ENCODE assay signal across 21 mouse cellular contexts in the genomic region with DNA sequence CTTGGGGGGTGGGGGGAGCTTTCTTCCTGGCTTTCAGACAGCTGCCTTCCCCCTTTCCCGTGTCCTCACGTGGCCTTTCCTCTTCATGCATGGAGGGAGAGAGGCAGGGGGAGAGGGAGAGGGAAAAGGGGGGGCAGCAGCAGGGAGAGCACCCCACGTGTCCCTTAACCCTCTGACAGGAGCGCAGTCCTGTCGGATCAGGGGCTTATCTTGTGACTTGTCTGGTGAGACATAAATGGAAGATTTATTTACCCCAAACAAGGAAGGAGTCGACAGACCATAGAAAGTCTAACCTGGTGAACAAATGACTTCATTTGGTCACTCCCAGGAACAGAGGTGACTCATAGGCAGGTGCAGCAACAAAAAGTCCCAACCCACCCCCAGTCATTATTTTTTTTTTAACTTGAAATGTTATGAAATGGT. TPM values are rescaled to one million over a fixed set of nuclear protein-coding genes. Genes with fewer than 3 reads are reported as not detected.
DNase-seq lines count a peak whose midpoint lies in the region; ATAC-seq and TF ChIP-seq lines count a peak whose summit lies in the region.
"Had no signal": no experiment of that assay in that cellular context is flagged by ENCODE, and none has a peak within 500 bp of the region (broad histone marks: within the 10 kb centered on the region; RNA-seq: fewer than 3 reads in every experiment).

No protein-coding gene starts in this region.

- H3K4me3 ChIP-seq in intestine, embryonic 15.5 days (replicated peaks), result no peak overlapping the region
- no peak overlapping the region for H3K4me3 ChIP-seq in kidney, embryonic 16.5 days (ENCODE audit: low read length)
- H3K4me3 ChIP-seq in hindbrain, embryonic 13.5 days, result no peak overlapping the region
- H3K4me3 ChIP-seq in cerebellum, adult 2 months (replicated peaks; ENCODE audit: insufficient read depth, low read depth, low read length), result no peak overlapping the region
- H3K4me3 ChIP-seq: embryonic facial prominence, embryonic 10.5 days; forebrain, embryonic 12.5 days; heart, embryonic 10.5 days; midbrain, embryonic 13.5 days; neural tube, embryonic 12.5 days had no signal

- no peak overlapping the region for H3K9ac ChIP-seq in intestine, embryonic 15.5 days
- no peak overlapping the region for H3K9ac ChIP-seq in kidney, embryonic 16.5 days (replicated peaks; ENCODE audit: low read length)
- no peak overlapping the region for H3K9ac ChIP-seq in hindbrain, embryonic 13.5 days
- H3K9ac ChIP-seq: forebrain, embryonic 12.5 days; midbrain, embryonic 13.5 days; neural tube, embryonic 12.5 days had no signal

- no peaks in the 10 kb centered on the region for H3K27me3 ChIP-seq in intestine, embryonic 15.5 days (replicated peaks)
- no peaks in the 10 kb centered on the region for H3K27me3 ChIP-seq in kidney, embryonic 16.5 days (ENCODE audit: insufficient read depth, low read length)
- H3K27me3 ChIP-seq in hindbrain, embryonic 13.5 days, result no peaks in the 10 kb centered on the region
- H3K27me3 ChIP-seq in cerebellum, adult 2 months (ENCODE audit: control insufficient read depth, insufficient read depth, low read length), result no peaks in the 10 kb centered on the region
- H3K27me3 ChIP-seq: forebrain, embryonic 12.5 days; midbrain, embryonic 13.5 days; neural tube, embryonic 12.5 days had no signal

- no peaks in the 10 kb centered on the region for H3K36me3 ChIP-seq in intestine, embryonic 15.5 days
- H3K36me3 ChIP-seq in kidney, embryonic 16.5 days (ENCODE audit: insufficient read depth, low read length), result no peaks in the 10 kb centered on the region
- H3K36me3 ChIP-seq in hindbrain, embryonic 13.5 days, result no peaks in the 10 kb centered on the region
- H3K36me3 ChIP-seq: embryonic facial prominence, embryonic 10.5 days; forebrain, embryonic 12.5 days; heart, embryonic 10.5 days; midbrain, embryonic 13.5 days; neural tube, embryonic 12.5 days had no signal

- no peak overlapping the region for H3K27ac ChIP-seq in intestine, embryonic 15.5 days
- 0 out of 2 replicates have a peak overlapping the region, but pooled peaks have one; percentile 36 for H3K27ac ChIP-seq in kidney, embryonic 16.5 days (ENCODE audit: low read length)
- no peak overlapping the region for H3K27ac ChIP-seq in hindbrain, embryonic 13.5 days
- H3K27ac ChIP-seq in cerebellum, adult 2 months (ENCODE audit: insufficient read depth, low read length), result no peak overlapping the region
- H3K27ac ChIP-seq: embryonic facial prominence, embryonic 10.5 days; forebrain, embryonic 12.5 days; heart, embryonic 10.5 days; midbrain, embryonic 13.5 days; neural tube, embryonic 12.5 days had no signal

- WGBS in intestine, embryonic 15.5 days, result 34% methylated on average over 6 of the region's 6 CpGs
- WGBS in kidney, embryonic 16.5 days, result 17% methylated on average over 6 of the region's 6 CpGs
- 68% methylated on average over 6 of the region's 6 CpGs for WGBS in hindbrain, embryonic 13.5 days
- WGBS in cerebellum, adult 2 months, result 66% methylated on average over 6 of the region's 6 CpGs

- no peak for TF ChIP-seq CTCF in cerebellum, adult 2 months (IDR thresholded peaks at IDR 0.05; ENCODE audit: borderline replicate concordance, insufficient read depth, low read depth, low read length)

- no peak overlapping the region for H3K4me2 ChIP-seq in intestine, embryonic 15.5 days (replicated peaks)
- no peak overlapping the region for H3K4me2 ChIP-seq in kidney, embryonic 16.5 days (replicated peaks; ENCODE audit: low read depth, low read length)
- no peak overlapping the region for H3K4me2 ChIP-seq in hindbrain, embryonic 13.5 days
- H3K4me2 ChIP-seq: forebrain, embryonic 12.5 days; midbrain, embryonic 13.5 days; neural tube, embryonic 12.5 days had no signal

- H3K4me1 ChIP-seq in intestine, embryonic 15.5 days (replicated peaks), result 0 out of 2 replicates have a peak, but pooled peaks cover 2% of the 10 kb centered on the region
- peaks cover 21% of the 10 kb centered on the region; the same call in 1 of the 2 replicates for H3K4me1 ChIP-seq in kidney, embryonic 16.5 days (ENCODE audit: insufficient read depth, low read length)
- H3K4me1 ChIP-seq in hindbrain, embryonic 13.5 days (replicated peaks), result no peaks in the 10 kb centered on the region
- no peaks in the 10 kb centered on the region for H3K4me1 ChIP-seq in cerebellum, adult 2 months (ENCODE audit: control insufficient read depth, insufficient read depth, low read length)
- H3K4me1 ChIP-seq: forebrain, embryonic 12.5 days; midbrain, embryonic 13.5 days; neural tube, embryonic 12.5 days had no signal

- no peaks in the 10 kb centered on the region for H3K9me3 ChIP-seq in intestine, embryonic 15.5 days
- H3K9me3 ChIP-seq in kidney, embryonic 16.5 days (ENCODE audit: low read length), result no peaks in the 10 kb centered on the region
- no peaks in the 10 kb centered on the region for H3K9me3 ChIP-seq in hindbrain, embryonic 13.5 days
- H3K9me3 ChIP-seq: embryonic facial prominence, embryonic 10.5 days; forebrain, embryonic 12.5 days; heart, embryonic 10.5 days; midbrain, embryonic 13.5 days; neural tube, embryonic 12.5 days had no signal

- peak; percentile 91 for ATAC-seq in intestine, embryonic 15.5 days
- peak; percentile 68; the same call in 1 of the 2 replicates for ATAC-seq in kidney, embryonic 16.5 days (ENCODE audit: low FRiP score, low TSS enrichment)
- no peak for ATAC-seq in hindbrain, embryonic 13.5 days (ENCODE audit: low FRiP score)
- ATAC-seq in frontal cortex, adult (ENCODE audit: low TSS enrichment), result no peak
- ATAC-seq in erythroid progenitor cell, adult 5-6 weeks (replicated peaks; ENCODE audit: low FRiP score, poor library complexity, severe bottlenecking), result no peak
- ATAC-seq: inflammation-experienced regulatory T-cells, adult 6 months; lung, postnatal 0 days; midbrain, embryonic 13.5 days had no signal

- TF ChIP-seq POLR2A in cerebellum, adult 2 months (IDR thresholded peaks at IDR 0.05; ENCODE audit: borderline replicate concordance, insufficient read depth, low read length), result no peak

- DNase-seq in A20 (ENCODE audit: low read depth, low spot score), result peak; percentile 50
- peak; percentile 24 for DNase-seq in retina, postnatal 7 days (ENCODE audit: low read depth, low spot score)
- no peak for DNase-seq in cerebellum, adult 2 months
- DNase-seq: adrenal gland, adult 2 months; B cell, adult 2 months; cerebellum, adult 8-10 months; gastrocnemius, postnatal 36 days; left cerebral cortex, postnatal 4 days; liver had no signal

RNA-seq across cellular contexts. Expression of gene Cbr4, which starts 12.3 kb away (rescaled TPM):
- 29.8 and 34.1 TPM in 2 replicates for polyA plus RNA-seq in intestine, embryonic 15.5 days (2015; fragmentation: Nextera tagmentation; extraction: Ambion mirVana)
- polyA plus RNA-seq in kidney, embryonic 16.5 days (2015; fragmentation: Nextera tagmentation; extraction: Ambion mirVana), result 32.5 and 34.1 TPM in 2 replicates
- 21.7 and 23.0 TPM in 2 replicates for polyA plus RNA-seq in hindbrain, embryonic 13.5 days (2015; fragmentation: Nextera tagmentation; extraction: Ambion mirVana)
- 4.3 and 5.9 TPM in 2 replicates for total RNA-seq in erythroid progenitor cell, adult 5-6 weeks (2015; ENCODE audit: low replicate concordance)
- total RNA-seq in erythroid progenitor cell, adult 5-6 weeks (2017; ENCODE audit: low replicate concordance), result 5.3 and 18.4 TPM in 2 replicates
- polyA plus RNA-seq in cerebellum, adult 2 months (2012; rRNA removed), result 15.3 TPM in 2 replicates

Comparison
In these comparisons a context has a peak if more than half of its experiments do, and no peak if none do; other contexts are left out.
1. DNase-seq: peak in A20 (single experiment) and retina, postnatal 7 days (single experiment); none in cerebellum, adult 2 months (0 of 2).
2. ATAC-seq: peak in intestine, embryonic 15.5 days (single experiment) and kidney, embryonic 16.5 days (single experiment); none in hindbrain, embryonic 13.5 days (single experiment), frontal cortex, adult (single experiment) and erythroid progenitor cell, adult 5-6 weeks (single experiment).